Mouse (Mus musculus) olfactory bulb, adult 2 months (tissue): ENCODE data around the gene Uhrf1. TPM values are rescaled to one million over a fixed set of nuclear protein-coding genes. Genes with fewer than 3 reads are reported as not detected.
A peak's percentile ranks its signal among the peaks of the same experiment; 100 is the strongest.
"Not testable (repeated sequence)": the region's sequence is repeated elsewhere in the genome, so short reads cannot be mapped to it uniquely, and the experiment has no call there.

Experiments
- H3K27ac ChIP-seq: fragments of 200-500 bp; 2 replicates; pipeline ENCODE4 v1.5.1; 2012; ENCODE audit warnings: low read depth, low read length; ENCODE audit not compliant: insufficient read depth
- H3K4me1 ChIP-seq: fragments of 200-500 bp; 2 replicates; pipeline ENCODE4 v1.6.1; 2012; ENCODE audit warnings: low read length; ENCODE audit not compliant: control insufficient read depth, insufficient read depth
- H3K4me3 ChIP-seq: fragments of 200-500 bp; 2 replicates; pipeline ENCODE4 v1.5.1; 2012; ENCODE audit warnings: mild to moderate bottlenecking, low read depth, low read length, moderate library complexity; ENCODE audit not compliant: insufficient read depth
- CTCF ChIP-seq: fragments of 200-500 bp; IDR thresholded peaks from 2 replicates; pipeline ENCODE4 v1.5.1; 2012; ENCODE audit warnings: low read depth, mild to moderate bottlenecking, low read length, moderate library complexity; ENCODE audit not compliant: insufficient read depth
- POLR2A ChIP-seq: fragments of 200-500 bp; IDR thresholded peaks from 2 replicates; pipeline ENCODE4 v1.6.1; 2012; ENCODE audit warnings: mild to moderate bottlenecking, low read depth, low read length, moderate library complexity; ENCODE audit not compliant: insufficient read depth
- WGBS: fragments of 180-500 bp; shearing (Covaris S2); methylation state at CpG from one replicate; pipeline ENCODE4 v1.1.7; 2018; 5-methylcytosine and 5-hydroxymethylcytosine counted together
- polyA plus RNA-seq: library from polyadenylated mRNA; stranded (reverse); fragments of >200 nt; gene quantifications from 2 replicates; pipeline ENCODE4 v1.2.4, GENCODE M21; 2012; ENCODE audit warnings: low replicate concordance; ENCODE audit not compliant: missing spikeins, insufficient read depth, insufficient read length

The Uhrf1 gene
- not detected in 2 replicates for polyA plus RNA-seq

DNA sequence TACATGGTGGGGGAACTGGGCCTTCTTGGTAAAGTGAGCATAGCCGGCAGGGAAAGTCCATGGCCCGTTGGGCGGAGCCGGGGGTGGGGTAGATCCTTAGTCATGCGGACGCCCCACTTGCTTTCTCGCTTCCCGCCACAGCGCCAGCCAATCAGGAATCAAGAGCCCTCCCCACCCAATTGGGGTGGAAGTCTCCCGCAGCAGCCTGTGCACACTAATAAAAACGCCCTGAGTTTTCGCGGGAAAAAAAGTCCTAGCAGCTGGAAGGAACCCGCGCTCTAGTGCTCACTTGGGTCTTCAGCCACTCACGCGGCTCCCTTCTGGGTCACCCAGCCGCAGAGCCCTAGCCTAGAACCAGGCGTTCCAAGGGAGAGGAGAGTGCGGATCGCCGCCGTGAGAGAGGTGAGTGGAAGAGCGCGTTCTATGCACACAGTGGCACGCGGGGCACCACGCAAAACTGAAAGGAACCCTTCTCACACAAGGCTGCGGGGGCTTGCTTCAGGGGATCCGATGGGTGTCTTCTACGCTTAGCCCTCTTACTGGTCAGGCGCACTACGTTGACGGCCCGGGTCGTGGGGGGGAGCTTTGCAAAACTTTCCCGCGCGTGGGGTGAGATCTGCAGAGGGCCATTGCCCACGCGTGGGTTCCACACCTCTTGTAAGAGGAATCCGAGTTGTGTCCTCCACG lies at the start of gene Uhrf1:
TSS of gene Uhrf1 (plus strand) at position 162 of the 687 bp plus-strand sequence.
- Histone ChIP-seq H3K4me3 (peak within 1 kb of the TSS; percentile 70), H3K27ac (no peak within 1 kb of the TSS), H3K4me1 (peaks cover 9% of the 10 kb centered on the region)
- TF ChIP-seq CTCF: no peak
- no peak for TF ChIP-seq POLR2A
- WGBS: under 1% methylated on average over 43 of the region's 43 CpGs

DNA sequence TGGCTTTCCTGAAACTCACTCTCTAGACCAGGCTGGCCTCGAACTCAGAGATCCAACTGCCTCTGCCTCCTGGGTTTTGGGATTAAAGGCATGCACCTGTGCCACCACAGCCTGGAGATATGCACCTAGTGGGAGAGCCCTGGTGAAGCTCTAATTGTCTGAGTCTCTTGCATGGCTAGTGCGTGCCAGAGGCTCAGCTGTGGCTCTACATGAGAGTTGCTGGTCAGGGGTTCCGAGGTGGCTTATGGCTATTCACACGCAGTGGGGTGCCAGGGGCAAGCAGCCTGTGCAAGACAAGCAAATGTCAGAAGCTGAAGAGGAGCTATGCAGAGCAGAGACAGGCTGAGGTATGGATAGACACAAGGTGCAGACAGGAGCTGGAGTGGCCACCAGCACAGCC lies 48.4 kb upstream of the Uhrf1 start:
- Histone ChIP-seq H3K4me3 (no peak overlapping the region), H3K27ac (peak overlapping the region; percentile 85), H3K4me1 (peaks cover 47% of the 10 kb centered on the region)
- WGBS: 81% methylated on average over 4 of the region's 4 CpGs
- TF ChIP-seq CTCF (no peak), POLR2A (no peak)

DNA sequence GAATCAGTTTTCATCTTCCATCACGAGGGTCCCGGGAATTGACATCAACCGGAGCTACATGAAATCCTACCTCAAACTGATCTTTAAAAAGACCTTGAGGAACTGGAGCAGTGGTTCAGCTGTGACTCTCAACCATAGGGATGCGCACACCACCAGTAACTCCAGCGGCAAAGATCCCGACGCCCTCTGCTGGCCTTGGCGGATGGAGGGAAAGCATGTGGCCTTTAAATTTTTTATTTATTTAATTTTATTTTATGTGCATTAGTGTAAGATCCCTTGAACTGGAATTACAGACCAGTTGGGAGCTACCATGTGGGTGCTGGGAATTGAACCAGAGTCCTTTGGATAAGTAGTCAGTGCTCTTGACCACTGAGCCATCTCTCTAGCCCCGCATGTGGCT lies 47.7 kb upstream of the Uhrf1 start:
- Histone ChIP-seq H3K27ac (peak overlapping the region; percentile 85), H3K4me1 (peaks cover 47% of the 10 kb centered on the region)

DNA sequence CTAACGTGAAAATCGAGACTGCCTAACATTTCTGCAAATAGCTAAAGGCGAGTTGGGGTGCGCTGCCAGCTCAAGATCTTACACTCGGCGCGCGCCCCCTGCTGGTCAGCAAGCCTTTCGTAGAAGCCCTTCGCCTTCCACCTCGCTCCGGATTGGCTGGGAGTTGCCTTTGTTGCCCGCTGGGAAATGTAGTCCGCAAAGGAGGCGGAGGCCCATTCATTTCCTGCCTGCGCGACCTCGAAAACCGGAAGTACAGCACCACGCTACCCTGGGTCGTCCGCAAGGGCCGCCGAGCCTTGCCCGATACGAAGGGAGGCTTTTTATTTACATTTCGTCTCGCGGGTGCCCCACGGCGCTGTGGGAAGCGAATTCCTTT lies 47.3 kb upstream of the Uhrf1 start:
- peak overlapping the region; percentile 96 for H3K27ac ChIP-seq
- peaks cover 43% of the 10 kb centered on the region for H3K4me1 ChIP-seq
- WGBS: 0% methylated on average over 32 of the region's 32 CpGs
- H3K4me3 ChIP-seq: peak overlapping the region; percentile 67
- TF ChIP-seq CTCF (peak; percentile 90), POLR2A (peak; percentile 60)

More for the DNA sequence above, 47.7 kb upstream of the Uhrf1 start:
- H3K4me3 ChIP-seq: no peak overlapping the region
- TF ChIP-seq CTCF (no peak), POLR2A (no peak)
- 8% methylated on average over 9 of the region's 9 CpGs for WGBS

DNA sequence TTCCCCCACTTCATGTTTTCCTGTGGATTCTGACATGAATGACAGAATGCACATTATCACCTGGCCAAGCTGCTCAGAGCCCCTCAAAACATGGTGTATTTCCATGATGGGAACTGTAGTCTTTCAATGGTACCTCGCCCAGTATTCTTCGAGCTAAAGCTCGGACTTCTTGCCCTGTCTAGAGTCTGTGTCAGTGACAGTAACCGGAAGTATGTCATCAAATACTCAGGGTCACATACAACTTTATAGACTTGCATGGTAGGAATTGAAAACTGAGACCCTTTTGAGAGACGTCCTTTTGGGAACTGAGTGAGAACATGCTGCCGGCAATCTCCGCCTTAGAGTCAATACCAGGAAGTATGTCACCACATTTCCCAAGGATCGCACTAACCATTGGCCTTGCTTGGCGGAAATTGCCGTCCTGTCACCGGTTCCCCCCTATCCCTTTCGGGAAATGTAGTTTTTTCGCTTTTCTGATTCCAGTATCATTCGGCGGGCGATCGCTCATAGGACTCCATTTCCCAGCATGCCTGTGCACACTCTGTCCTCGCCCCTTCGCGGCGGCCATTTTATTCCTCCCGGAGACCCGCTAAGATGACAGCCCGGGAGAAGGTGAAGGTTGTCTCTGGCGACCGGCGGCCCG lies 46.8 kb upstream of the Uhrf1 start, which contains the start of gene Fem1a:
TSS of gene Fem1a (plus strand) at position 572 of the 643 bp plus-strand sequence.
- H3K4me1 ChIP-seq: peaks cover 44% of the 10 kb centered on the region
- TF ChIP-seq CTCF: no peak
- TF ChIP-seq POLR2A: 0 out of 2 replicates have a peak, but pooled peaks have one; percentile 23
- WGBS: under 1% methylated on average over 28 of the region's 28 CpGs
- H3K4me3 ChIP-seq: peak within 1 kb of the TSS; percentile 67
- peak within 1 kb of the TSS; percentile 96 for H3K27ac ChIP-seq

DNA sequence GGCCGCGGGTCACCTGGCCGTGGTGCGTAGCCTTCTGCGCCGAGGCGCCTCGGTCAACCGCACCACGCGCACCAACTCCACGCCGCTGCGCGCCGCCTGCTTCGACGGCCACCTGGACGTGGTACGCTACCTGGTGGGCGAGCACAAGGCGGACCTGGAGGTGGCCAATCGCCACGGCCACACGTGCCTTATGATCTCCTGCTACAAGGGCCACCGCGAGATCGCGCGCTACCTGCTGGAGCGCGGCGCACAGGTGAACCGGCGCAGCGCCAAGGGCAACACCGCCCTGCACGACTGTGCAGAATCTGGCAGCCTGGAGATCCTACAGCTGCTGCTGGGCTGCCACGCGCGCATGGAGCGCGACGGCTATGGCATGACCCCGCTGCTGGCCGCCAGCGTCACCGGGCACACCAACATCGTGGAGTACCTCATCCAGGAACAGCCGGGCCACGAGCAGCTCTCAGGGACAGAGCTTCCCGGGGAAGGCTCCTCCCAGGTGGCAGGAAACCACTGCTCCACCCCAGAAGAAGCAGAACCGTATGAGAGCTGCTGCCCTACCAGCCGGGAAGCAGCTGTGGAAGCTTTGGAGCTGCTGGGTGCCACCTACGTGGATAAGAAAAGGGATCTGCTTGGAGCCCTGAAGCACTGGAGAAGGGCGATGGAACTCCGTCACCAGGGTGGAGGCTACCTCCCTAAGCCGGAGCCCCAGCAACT lies 45.8 kb upstream of the Uhrf1 start:
- TF ChIP-seq CTCF: no peak
- no peak for TF ChIP-seq POLR2A
- WGBS: 5% methylated on average over 58 of the region's 58 CpGs
- Histone ChIP-seq H3K4me3 (peak overlapping the region; percentile 62), H3K27ac (peak overlapping the region; percentile 79; the same call in 1 of the 2 replicates), H3K4me1 (peaks cover 48% of the 10 kb centered on the region)

DNA sequence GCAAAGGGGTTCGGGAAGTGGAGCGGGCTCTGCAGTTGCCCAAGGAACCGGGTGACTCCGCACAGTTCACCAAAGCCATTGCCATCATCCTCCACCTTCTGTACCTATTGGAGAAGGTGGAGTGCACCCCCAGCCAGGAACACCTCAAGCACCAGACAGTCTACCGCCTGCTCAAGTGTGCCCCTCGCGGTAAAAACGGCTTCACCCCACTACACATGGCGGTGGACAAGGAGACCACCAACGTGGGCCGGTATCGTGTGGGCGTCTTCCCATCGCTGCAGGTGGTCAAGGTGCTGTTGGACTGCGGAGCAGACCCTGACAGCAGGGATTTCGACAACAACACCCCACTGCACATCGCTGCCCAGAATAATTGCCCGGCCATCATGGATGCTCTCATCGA lies 44.9 kb upstream of the Uhrf1 start:
- 88% methylated on average over 19 of the region's 19 CpGs for WGBS
- H3K27ac ChIP-seq: not testable (repeated sequence)
- peaks cover 54% of the 10 kb centered on the region for H3K4me1 ChIP-seq
- peak overlapping the region; percentile 62; the same call in 1 of the 2 replicates for H3K4me3 ChIP-seq

DNA sequence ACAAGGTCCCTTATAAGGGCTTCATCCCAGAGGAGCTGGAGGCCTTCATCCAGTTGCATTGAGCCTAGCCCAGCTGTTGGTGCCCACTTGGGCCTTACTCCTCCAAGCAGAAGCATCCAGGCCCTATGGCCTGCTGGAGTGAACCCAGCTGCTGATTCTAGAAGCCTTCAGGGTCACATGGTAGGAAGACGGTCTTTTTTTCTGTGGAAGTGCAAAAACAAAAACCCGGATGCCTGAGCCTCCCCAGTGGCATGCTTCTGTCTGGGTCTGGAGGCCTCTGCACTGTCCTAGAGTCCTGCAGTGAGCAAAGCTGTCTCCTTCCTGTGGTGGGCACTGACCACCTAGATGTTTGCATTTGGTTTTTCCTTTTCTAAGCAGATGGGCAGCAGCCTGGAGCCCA lies 44.3 kb upstream of the Uhrf1 start:
- WGBS: 38% methylated on average over 2 of the region's 2 CpGs
- Histone ChIP-seq H3K4me1 (peaks cover 54% of the 10 kb centered on the region), H3K4me3 (peak overlapping the region; percentile 62; the same call in 1 of the 2 replicates)
- not testable (repeated sequence) for H3K27ac ChIP-seq
